Mouse (Mus musculus): ENCODE data around the gene Morf4l1. TPM values are rescaled to one million over a fixed set of nuclear protein-coding genes. Genes with fewer than 3 reads are reported as not detected.

Morf4l1 gene
- polyA plus RNA-seq, 1 experiment from 2014 or later = 303 TPM

GRCm38 (mm10) chr9:90135466-90135865 lies 20.9 kb upstream of the Morf4l1 start:
- DNase-seq (ENCODE audit: low spot score) (no peak), ATAC-seq (replicated peaks; ENCODE audit: low FRiP score) (no peak)
- no peaks in the 10 kb centered on the region; the same call in 1 of the 2 replicates for H3K4me1 ChIP-seq (replicated peaks; ENCODE audit: control insufficient read depth, insufficient read depth, low read length)
- H3K36me3 ChIP-seq (ENCODE audit: control insufficient read depth, insufficient read depth, low read length) = no peaks in the 10 kb centered on the region
- H3K4me3 ChIP-seq (ENCODE audit: low read depth, low read length) = no peak overlapping the region
- 66% methylated on average over 8 of the region's 8 CpGs for WGBS
- H3K27me3 ChIP-seq (replicated peaks; ENCODE audit: control insufficient read depth, insufficient read depth, low read length) = no peaks in the 10 kb centered on the region
- no peak overlapping the region for H3K9ac ChIP-seq (ENCODE audit: low read depth, low read length)
- no peak overlapping the region for H3K27ac ChIP-seq (ENCODE audit: low read depth, low read length)
- H3K4me2 ChIP-seq = no peak overlapping the region
- no peaks in the 10 kb centered on the region for H3K9me3 ChIP-seq (ENCODE audit: control insufficient read depth, low read length)

- DNase-seq (ENCODE audit: low spot score) (no peak), ATAC-seq (replicated peaks; ENCODE audit: low FRiP score) (no peak)
- Histone ChIP-seq H3K27me3 (replicated peaks; ENCODE audit: control insufficient read depth, insufficient read depth, low read length) (no peaks in the 10 kb centered on the region), H3K27ac (ENCODE audit: low read depth, low read length) (no peak overlapping the region), H3K4me2 (no peak overlapping the region), H3K36me3 (ENCODE audit: control insufficient read depth, insufficient read depth, low read length) (no peaks in the 10 kb centered on the region), H3K4me3 (ENCODE audit: low read depth, low read length) (no peak overlapping the region), H3K9ac (ENCODE audit: low read depth, low read length) (no peak overlapping the region), H3K9me3 (ENCODE audit: control insufficient read depth, low read length) (no peaks in the 10 kb centered on the region), H3K4me1 (replicated peaks; ENCODE audit: control insufficient read depth, insufficient read depth, low read length) (no peaks in the 10 kb centered on the region; the same call in 1 of the 2 replicates)
- WGBS = 69% methylated on average over 7 of the region's 7 CpGs
These were observed 19.2 kb upstream of the Morf4l1 start for GRCm38 (mm10) chr9:90133562-90134355.

GRCm38 (mm10) chr9:90128636-90129201 lies 14.1 kb upstream of the Morf4l1 start:
- DNase-seq (ENCODE audit: low spot score) (no peak), ATAC-seq (replicated peaks; ENCODE audit: low FRiP score) (no peak)
- H3K4me2 ChIP-seq = no peak overlapping the region
- H3K36me3 ChIP-seq (ENCODE audit: control insufficient read depth, insufficient read depth, low read length) = no peaks in the 10 kb centered on the region
- no peaks in the 10 kb centered on the region; the same call in 1 of the 2 replicates for H3K4me1 ChIP-seq (replicated peaks; ENCODE audit: control insufficient read depth, insufficient read depth, low read length)
- no peaks in the 10 kb centered on the region for H3K27me3 ChIP-seq (replicated peaks; ENCODE audit: control insufficient read depth, insufficient read depth, low read length)
- H3K9me3 ChIP-seq (ENCODE audit: control insufficient read depth, low read length) = no peaks in the 10 kb centered on the region
- H3K27ac ChIP-seq (ENCODE audit: low read depth, low read length) = no peak overlapping the region
- H3K9ac ChIP-seq (ENCODE audit: low read depth, low read length) = no peak overlapping the region
- 60% methylated on average over 6 of the region's 6 CpGs for WGBS
- H3K4me3 ChIP-seq (ENCODE audit: low read depth, low read length) = no peak overlapping the region

- peak overlapping the region; percentile 56 for H3K4me3 ChIP-seq (ENCODE audit: low read depth, low read length)
- no peaks in the 10 kb centered on the region for H3K9me3 ChIP-seq (ENCODE audit: control insufficient read depth, low read length)
- H3K27me3 ChIP-seq (replicated peaks; ENCODE audit: control insufficient read depth, insufficient read depth, low read length) = no peaks in the 10 kb centered on the region
- DNase-seq (ENCODE audit: low spot score) (no peak), ATAC-seq (replicated peaks; ENCODE audit: low FRiP score) (peak; percentile 14; the same call in 1 of the 2 replicates)
- H3K9ac ChIP-seq (ENCODE audit: low read depth, low read length) = peak overlapping the region; percentile 50; the same call in 1 of the 2 replicates
- H3K4me2 ChIP-seq = peak overlapping the region; percentile 69
- WGBS = 52% methylated on average over 6 of the region's 6 CpGs
- H3K36me3 ChIP-seq (ENCODE audit: control insufficient read depth, insufficient read depth, low read length) = no peaks in the 10 kb centered on the region
- no peaks in the 10 kb centered on the region; the same call in 1 of the 2 replicates for H3K4me1 ChIP-seq (replicated peaks; ENCODE audit: control insufficient read depth, insufficient read depth, low read length)
- no peak overlapping the region for H3K27ac ChIP-seq (ENCODE audit: low read depth, low read length)
These were observed 12.6 kb upstream of the Morf4l1 start for GRCm38 (mm10) chr9:90127146-90127545.

GRCm38 (mm10) chr9:90126260-90127010 lies 11.9 kb upstream of the Morf4l1 start:
- ATAC-seq (replicated peaks; ENCODE audit: low FRiP score) = peak; percentile 93
- no peaks in the 10 kb centered on the region for H3K27me3 ChIP-seq (replicated peaks; ENCODE audit: control insufficient read depth, insufficient read depth, low read length)
- H3K36me3 ChIP-seq (ENCODE audit: control insufficient read depth, insufficient read depth, low read length) = no peaks in the 10 kb centered on the region
- H3K4me3 ChIP-seq (ENCODE audit: low read depth, low read length) = peak overlapping the region; percentile 56
- 1% methylated on average over 30 of the region's 30 CpGs for WGBS
- H3K4me2 ChIP-seq = peak overlapping the region; percentile 69
- H3K9ac ChIP-seq (ENCODE audit: low read depth, low read length) = peak overlapping the region; percentile 50; the same call in 1 of the 2 replicates
- 0 out of 2 replicates have a peak overlapping the region, but pooled peaks have one; percentile 35 for H3K27ac ChIP-seq (ENCODE audit: low read depth, low read length)
- H3K4me1 ChIP-seq (replicated peaks; ENCODE audit: control insufficient read depth, insufficient read depth, low read length) = no peaks in the 10 kb centered on the region; the same call in 1 of the 2 replicates
- no peaks in the 10 kb centered on the region for H3K9me3 ChIP-seq (ENCODE audit: control insufficient read depth, low read length)
- DNase-seq (ENCODE audit: low spot score) = peak; percentile 79

GRCm38 (mm10) chr9:90125416-90126099 lies 11.0 kb upstream of the Morf4l1 start:
- Histone ChIP-seq H3K9me3 (ENCODE audit: control insufficient read depth, low read length) (no peaks in the 10 kb centered on the region), H3K9ac (ENCODE audit: low read depth, low read length) (peak overlapping the region; percentile 38; the same call in 1 of the 2 replicates), H3K4me3 (ENCODE audit: low read depth, low read length) (peak overlapping the region; percentile 56), H3K4me2 (peak overlapping the region; percentile 69), H3K4me1 (replicated peaks; ENCODE audit: control insufficient read depth, insufficient read depth, low read length) (no peaks in the 10 kb centered on the region; the same call in 1 of the 2 replicates), H3K27me3 (replicated peaks; ENCODE audit: control insufficient read depth, insufficient read depth, low read length) (no peaks in the 10 kb centered on the region), H3K27ac (ENCODE audit: low read depth, low read length) (0 out of 2 replicates have a peak overlapping the region, but pooled peaks have one; percentile 35), H3K36me3 (ENCODE audit: control insufficient read depth, insufficient read depth, low read length) (no peaks in the 10 kb centered on the region)
- ATAC-seq (replicated peaks; ENCODE audit: low FRiP score) (no peak), DNase-seq (ENCODE audit: low spot score) (no peak)
- WGBS = 17% methylated on average over 7 of the region's 7 CpGs

- ATAC-seq (replicated peaks; ENCODE audit: low FRiP score) = no peak
- no peak overlapping the region for H3K9ac ChIP-seq (ENCODE audit: low read depth, low read length)
These were observed 10.3 kb upstream of the Morf4l1 start for GRCm38 (mm10) chr9:90124873-90125245.

More at GRCm38 (mm10) chr9:90124873-90125245, 10.3 kb upstream of the Morf4l1 start:
- Histone ChIP-seq H3K36me3 (ENCODE audit: control insufficient read depth, insufficient read depth, low read length) (no peaks in the 10 kb centered on the region), H3K4me2 (no peak overlapping the region), H3K9me3 (ENCODE audit: control insufficient read depth, low read length) (no peaks in the 10 kb centered on the region), H3K4me1 (replicated peaks; ENCODE audit: control insufficient read depth, insufficient read depth, low read length) (no peaks in the 10 kb centered on the region; the same call in 1 of the 2 replicates), H3K4me3 (ENCODE audit: low read depth, low read length) (no peak overlapping the region), H3K27me3 (replicated peaks; ENCODE audit: control insufficient read depth, insufficient read depth, low read length) (no peaks in the 10 kb centered on the region), H3K27ac (ENCODE audit: low read depth, low read length) (no peak overlapping the region)
- WGBS = 58% methylated on average over 8 of the region's 8 CpGs
- no peak for DNase-seq (ENCODE audit: low spot score)
